Mouse (Mus musculus) G1E (cell line): ENCODE results near the gene Cactin.

Source experiments
- CTCF ChIP-seq: IDR thresholded peaks from 2 replicates; pipeline ENCODE4 v1.5.1; 2012; ENCODE audit warnings: low read depth, low read length, inconsistent platforms, mixed read lengths
- GATA1 ChIP-seq: IDR thresholded peaks from 2 replicates; pipeline ENCODE4 v1.6.1; 2012; ENCODE audit warnings: borderline replicate concordance, low read length, inconsistent platforms, mixed read lengths
- POLR2AphosphoS5 ChIP-seq: IDR thresholded peaks from 2 replicates; pipeline ENCODE4 v1.6.1; 2012; ENCODE audit warnings: low read depth, low read length, inconsistent platforms; ENCODE audit not compliant: insufficient replicate concordance
- TAL1 ChIP-seq: conservative IDR thresholded peaks from 2 replicates; pipeline ENCODE4 v1.6.1; 2012; ENCODE audit warnings: low read depth, low read length, inconsistent platforms, mixed read lengths

DNA sequence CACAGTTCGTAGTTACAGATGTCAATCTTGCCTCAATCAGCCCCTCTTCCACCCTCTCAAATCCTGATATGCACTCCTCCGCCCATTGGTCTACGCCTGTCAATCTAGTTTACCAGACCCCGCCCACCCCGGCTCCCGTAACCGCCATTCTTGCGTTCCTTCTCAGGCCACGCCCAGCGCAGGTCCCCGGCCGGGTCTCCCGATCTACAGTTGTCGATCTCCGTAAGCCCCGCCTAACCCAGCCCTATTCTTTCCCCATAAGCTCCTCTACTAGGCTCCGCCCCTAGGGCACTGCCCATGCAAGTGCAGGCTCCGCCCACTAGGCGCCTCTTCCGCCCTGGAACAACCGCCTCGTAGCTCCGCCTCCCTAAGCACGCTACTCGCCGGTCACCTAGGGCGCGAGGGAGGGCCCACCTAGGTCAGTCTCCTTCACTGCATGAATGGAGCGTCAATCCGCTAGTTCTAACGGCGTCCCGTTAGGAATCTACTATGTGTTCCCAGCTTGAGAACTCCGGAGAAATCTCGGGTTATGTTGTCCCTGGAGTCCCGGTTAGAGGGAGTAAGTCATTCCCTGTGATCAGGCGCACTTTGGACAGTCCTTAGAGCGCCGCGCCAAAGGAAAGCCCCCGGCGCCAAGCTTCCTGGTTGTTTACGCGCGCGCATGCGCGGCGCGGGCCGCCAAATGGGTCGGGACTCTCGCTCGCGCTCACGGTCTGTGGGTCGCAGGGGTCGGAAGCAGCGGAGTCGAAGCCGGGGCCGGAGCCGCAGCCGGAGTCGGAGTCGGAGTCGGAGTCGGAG, at the start of gene Cactin:
- TF ChIP-seq CTCF = no peak
- no peak for TF ChIP-seq POLR2AphosphoS5
- no peak for TF ChIP-seq GATA1
- TF ChIP-seq TAL1 = no peak
